21 mouse cellular contexts compared by ENCODE assay signal in genomic region chr4:152775801-152776200, GRCm38 (mm10).
DNase-seq lines count a peak whose midpoint lies in the region; ATAC-seq lines count a peak whose summit lies in the region.
"Had no signal": no experiment of that assay in that cellular context is flagged by ENCODE, and none has a peak within 500 bp of the region (broad histone marks: within the 10 kb centered on the region; RNA-seq: fewer than 3 reads in every experiment).

No protein-coding gene starts in this region.

- H3K27me3 ChIP-seq in liver, embryonic 12.5 days (replicated peaks): no peaks in the 10 kb centered on the region
- H3K27me3 ChIP-seq: embryonic facial prominence, embryonic 13.5 days; embryonic facial prominence, embryonic 15.5 days; forebrain, embryonic 12.5 days had no signal

- intact Hi-C loops in gastrocnemius, postnatal 14 days (cut with DNase I; ENCODE audit: low total_unique reads): no loop called here

- no peaks in the 10 kb centered on the region for H3K36me3 ChIP-seq in liver, embryonic 12.5 days
- H3K36me3 ChIP-seq: embryonic facial prominence, embryonic 13.5 days; embryonic facial prominence, embryonic 15.5 days; forebrain, embryonic 10.5 days; forebrain, embryonic 12.5 days had no signal

- H3K4me1 ChIP-seq in liver, embryonic 12.5 days: no peaks in the 10 kb centered on the region
- H3K4me1 ChIP-seq: embryonic facial prominence, embryonic 13.5 days; embryonic facial prominence, embryonic 15.5 days; forebrain, embryonic 10.5 days; forebrain, embryonic 12.5 days had no signal

- DNase-seq in adrenal gland, adult 2 months: peak; percentile 64
- no peak for DNase-seq in adrenal gland, postnatal 25 days
- peak; percentile 30 for DNase-seq in adrenal gland, adult 8-10 months
- peak; percentile 8 for DNase-seq in adrenal gland, postnatal 10 days
- DNase-seq in adrenal gland, postnatal 36 days: peak; percentile 27 to 36
- DNase-seq in gastrocnemius, postnatal 14 days: no peak
- DNase-seq: cerebellum, adult 11 months; cerebellum, adult 18-20 months; cerebellum, adult 8-10 months; cerebellum, adult 9-11 months; cerebellum, postnatal 14 days; cerebellum, postnatal 36 days; embryo, embryonic 11 days had no signal

- H3K4me2 ChIP-seq in liver, embryonic 12.5 days: no peak overlapping the region
- H3K4me2 ChIP-seq: embryonic facial prominence, embryonic 13.5 days; embryonic facial prominence, embryonic 15.5 days; forebrain, embryonic 12.5 days had no signal

- no peak overlapping the region for H3K9ac ChIP-seq in liver, embryonic 12.5 days
- H3K9ac ChIP-seq: embryonic facial prominence, embryonic 13.5 days; embryonic facial prominence, embryonic 15.5 days; forebrain, embryonic 12.5 days had no signal

- WGBS in liver, embryonic 12.5 days (ENCODE audit: insufficient replicate concordance): 63% methylated on average over 6 of the region's 6 CpGs

- ATAC-seq in liver, embryonic 12.5 days: no peak
- ATAC-seq: forebrain, embryonic 14.5 days; forebrain, embryonic 16.5 days had no signal

- no peak overlapping the region for H3K4me3 ChIP-seq in liver, embryonic 12.5 days
- H3K4me3 ChIP-seq: embryonic facial prominence, embryonic 13.5 days; embryonic facial prominence, embryonic 15.5 days; erythroblast, embryonic 14.5 days; forebrain, embryonic 10.5 days; forebrain, embryonic 12.5 days had no signal

- H3K27ac ChIP-seq in liver, embryonic 12.5 days: no peak overlapping the region
- H3K27ac ChIP-seq: embryonic facial prominence, embryonic 13.5 days; embryonic facial prominence, embryonic 15.5 days; forebrain, embryonic 10.5 days; forebrain, embryonic 12.5 days had no signal

- peaks cover 43% of the 10 kb centered on the region for H3K9me3 ChIP-seq in liver, embryonic 12.5 days (replicated peaks)
- H3K9me3 ChIP-seq: embryonic facial prominence, embryonic 13.5 days; embryonic facial prominence, embryonic 15.5 days; forebrain, embryonic 12.5 days had no signal

Comparison
In these comparisons a context has a peak if more than half of its experiments do, and no peak if none do; other contexts are left out.
1. DNase-seq: peak in adrenal gland, adult 2 months (single experiment), adrenal gland, adult 8-10 months (single experiment), adrenal gland, postnatal 10 days (single experiment) and adrenal gland, postnatal 36 days (2 of 2); none in adrenal gland, postnatal 25 days (single experiment) and gastrocnemius, postnatal 14 days (single experiment).